8 mouse cellular contexts compared by ENCODE assay signal in the genomic region with DNA sequence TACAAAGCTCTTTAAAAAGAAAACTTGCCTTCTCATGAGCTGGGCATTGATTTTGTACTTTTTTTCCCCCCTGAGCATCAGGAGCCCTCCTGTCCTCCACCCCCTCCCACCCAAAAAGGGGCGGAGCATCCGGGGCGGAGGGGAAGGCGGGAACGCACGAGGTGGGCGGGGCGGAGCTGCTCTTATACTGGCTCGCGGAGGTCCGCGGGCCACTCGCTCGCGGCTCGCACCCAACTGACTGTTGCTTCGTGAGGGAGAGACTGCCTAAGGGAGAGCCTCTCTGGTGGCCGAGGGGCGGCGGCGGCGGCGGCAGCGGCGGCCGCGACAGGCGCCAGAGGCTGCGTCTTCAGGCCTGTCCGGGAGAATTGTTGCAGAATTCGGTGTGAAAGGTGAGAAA. TPM values are rescaled to one million over a fixed set of nuclear protein-coding genes. Genes with fewer than 3 reads are reported as not detected.
DNase-seq lines count a peak whose midpoint lies in the region; ATAC-seq lines count a peak whose summit lies in the region.

Gene Mum1l1, plus strand, starts transcription at position 214 of the 397 bp plus-strand sequence.

- no peaks in the 10 kb centered on the region for H3K9me3 ChIP-seq in forebrain, embryonic 16.5 days (ENCODE audit: control insufficient read depth, low read length)

- H3K9ac ChIP-seq in forebrain, embryonic 16.5 days (replicated peaks; ENCODE audit: low read depth, low read length): 0 out of 2 replicates have a peak within 1 kb of the TSS, but pooled peaks have one; percentile 27

- no peaks in the 10 kb centered on the region for H3K36me3 ChIP-seq in forebrain, embryonic 16.5 days (ENCODE audit: control insufficient read depth, insufficient read depth)

- H3K4me3 ChIP-seq in forebrain, embryonic 16.5 days (replicated peaks; ENCODE audit: low read length): peak within 1 kb of the TSS; percentile 48

- H3K4me1 ChIP-seq in forebrain, embryonic 16.5 days (replicated peaks; ENCODE audit: control insufficient read depth, insufficient read depth, low read length): no peaks in the 10 kb centered on the region

- WGBS in forebrain, embryonic 16.5 days: 20% methylated on average over 28 of the region's 31 CpGs

- H3K27ac ChIP-seq in forebrain, embryonic 16.5 days (ENCODE audit: low read length): no peak within 1 kb of the TSS

- no peaks in the 10 kb centered on the region; the same call in 1 of the 2 replicates for H3K27me3 ChIP-seq in forebrain, embryonic 16.5 days (replicated peaks; ENCODE audit: control insufficient read depth, insufficient read depth, low read length)

- peak within 1 kb of the TSS; percentile 65 for H3K4me2 ChIP-seq in forebrain, embryonic 16.5 days (ENCODE audit: low read length)

- intact Hi-C loops in heart, postnatal 14 days (cut with DNase I): loop anchor here (10.0 kb wide), 2 partner anchors 155 to 475 kb away; partner anchors contain the start of gene Tbc1d8b

- ATAC-seq in forebrain, embryonic 16.5 days: peak; percentile 96

- peak; percentile 29 for DNase-seq in MEL-GATA-1-ER (ENCODE audit: extremely low read depth, low read depth)
- peak; percentile 42 for DNase-seq in cerebellum, adult 11-12 months
- DNase-seq in heart, postnatal 14 days: peak; percentile 74 to 76
- DNase-seq in kidney, postnatal 4 days: peak; percentile 82 to 85
- DNase-seq in lung, postnatal 25 days (ENCODE audit: low spot score): peak; percentile 64
- peak; percentile 31 for DNase-seq in right cerebral cortex, adult 18-20 months
- DNase-seq in urinary bladder, postnatal 25 days (ENCODE audit: low spot score): peak; percentile 51

RNA-seq across cellular contexts. Expression of gene Mum1l1, which starts in this region (rescaled TPM):
- 6.0 and 7.2 TPM in 2 replicates for polyA plus RNA-seq in forebrain, embryonic 16.5 days (2015; fragmentation: Nextera tagmentation; extraction: Ambion mirVana)
- total RNA-seq in heart, postnatal 14 days (2021): 1 to 10 TPM; 3.0 to 3.2 TPM

Comparison
In these comparisons a context has a peak if more than half of its experiments do, and no peak if none do; other contexts are left out.
1. DNase-seq: peak in every context shown above with its lines; median percentile 84 in kidney, postnatal 4 days; 75 in heart, postnatal 14 days; 64 in lung, postnatal 25 days; 51 in urinary bladder, postnatal 25 days; 42 in cerebellum, adult 11-12 months; 31 in right cerebral cortex, adult 18-20 months; 29 in MEL-GATA-1-ER.